Mouse (Mus musculus): ENCODE measurements around the gene Col17a1. TPM values are rescaled to one million over a fixed set of nuclear protein-coding genes. Genes with fewer than 3 reads are reported as not detected.
A peak's percentile ranks its signal among the peaks of the same experiment; 100 is the strongest.

Col17a1 gene
- total and polyA plus RNA-seq, 3 experiments: 0.05 TPM; not detected in 2

GRCm38 (mm10) chr19:47650366-47651159 is 41.3 kb downstream of the Col17a1 start:
- no peaks in the 10 kb centered on the region for H3K9me3 ChIP-seq (replicated peaks)
- ATAC-seq (ENCODE audit: extremely low read depth, insufficient number of reproducible peaks, low FRiP score, poor library complexity, severe bottlenecking): no peak
- TF ChIP-seq POLR2AphosphoS5 (IDR thresholded peaks at IDR 0.05; ENCODE audit: insufficient replicate concordance, low read depth, low read length) (no peak), GATA2 (IDR thresholded peaks at IDR 0.05; ENCODE audit: borderline replicate concordance, low read depth, low read length) (no peak), TAL1 (conservative IDR thresholded peaks at IDR 0.05; ENCODE audit: low read depth, low read length) (no peak), CTCF (IDR thresholded peaks at IDR 0.05; ENCODE audit: low read depth, low read length) (no peak), GATA1 (IDR thresholded peaks at IDR 0.05; ENCODE audit: borderline replicate concordance, low read length) (no peak)
- peaks cover 3% of the 10 kb centered on the region; the same call in 1 of the 2 replicates for H3K4me1 ChIP-seq (ENCODE audit: insufficient read depth, low read depth, low read length)
- H3K4me3 ChIP-seq (ENCODE audit: low read depth, low read length): no peak overlapping the region
- no peak for DNase-seq (ENCODE audit: low spot score)
- H3K27me3 ChIP-seq (ENCODE audit: insufficient read depth, low read length): peaks cover 16% of the 10 kb centered on the region; the same call in 1 of the 2 replicates
- peaks cover 41% of the 10 kb centered on the region for H3K36me3 ChIP-seq (replicated peaks)

GRCm38 (mm10) chr19:47649071-47649470 is 42.8 kb downstream of the Col17a1 start:
- Histone ChIP-seq H3K9me3 (replicated peaks) (no peaks in the 10 kb centered on the region), H3K36me3 (replicated peaks) (peaks cover 54% of the 10 kb centered on the region), H3K27me3 (ENCODE audit: insufficient read depth, low read length) (peaks cover 7% of the 10 kb centered on the region; the same call in 1 of the 2 replicates), H3K4me1 (ENCODE audit: insufficient read depth, low read depth, low read length) (no peaks in the 10 kb centered on the region), H3K4me3 (ENCODE audit: low read depth, low read length) (no peak overlapping the region)
- no peak for TF ChIP-seq CTCF (IDR thresholded peaks at IDR 0.05; ENCODE audit: low read depth, low read length)
- TF ChIP-seq GATA1 (IDR thresholded peaks at IDR 0.05; ENCODE audit: borderline replicate concordance, low read length): no peak
- no peak for TF ChIP-seq GATA2 (IDR thresholded peaks at IDR 0.05; ENCODE audit: borderline replicate concordance, low read depth, low read length)
- TF ChIP-seq POLR2AphosphoS5 (IDR thresholded peaks at IDR 0.05; ENCODE audit: insufficient replicate concordance, low read depth, low read length): no peak
- no peak for TF ChIP-seq TAL1 (conservative IDR thresholded peaks at IDR 0.05; ENCODE audit: low read depth, low read length)
- DNase-seq (ENCODE audit: low spot score) (no peak), ATAC-seq (ENCODE audit: extremely low read depth, insufficient number of reproducible peaks, low FRiP score, poor library complexity, severe bottlenecking) (no peak)

- H3K9me3 ChIP-seq (replicated peaks): no peaks in the 10 kb centered on the region
- H3K36me3 ChIP-seq (replicated peaks): peaks cover 71% of the 10 kb centered on the region
- no peaks in the 10 kb centered on the region for H3K4me1 ChIP-seq (ENCODE audit: insufficient read depth, low read depth, low read length)
- ATAC-seq (ENCODE audit: extremely low read depth, insufficient number of reproducible peaks, low FRiP score, poor library complexity, severe bottlenecking): no peak
- TF ChIP-seq GATA1 (IDR thresholded peaks at IDR 0.05; ENCODE audit: borderline replicate concordance, low read length) (no peak), TAL1 (conservative IDR thresholded peaks at IDR 0.05; ENCODE audit: low read depth, low read length) (no peak), POLR2AphosphoS5 (IDR thresholded peaks at IDR 0.05; ENCODE audit: insufficient replicate concordance, low read depth, low read length) (no peak), GATA2 (IDR thresholded peaks at IDR 0.05; ENCODE audit: borderline replicate concordance, low read depth, low read length) (no peak), CTCF (IDR thresholded peaks at IDR 0.05; ENCODE audit: low read depth, low read length) (no peak)
- no peak overlapping the region for H3K4me3 ChIP-seq (ENCODE audit: low read depth, low read length)
- no peak for DNase-seq (ENCODE audit: low spot score)
- no peaks in the 10 kb centered on the region; the same call in 1 of the 2 replicates for H3K27me3 ChIP-seq (ENCODE audit: insufficient read depth, low read length)
Measured at GRCm38 (mm10) chr19:47646508-47647120, 45.3 kb downstream of the Col17a1 start.

- Histone ChIP-seq H3K36me3 (replicated peaks) (peaks cover 76% of the 10 kb centered on the region), H3K4me1 (ENCODE audit: insufficient read depth, low read depth, low read length) (no peaks in the 10 kb centered on the region), H3K27me3 (ENCODE audit: insufficient read depth, low read length) (no peaks in the 10 kb centered on the region; the same call in 1 of the 2 replicates), H3K4me3 (ENCODE audit: low read depth, low read length) (no peak overlapping the region), H3K9me3 (replicated peaks) (no peaks in the 10 kb centered on the region)
- TF ChIP-seq CTCF (IDR thresholded peaks at IDR 0.05; ENCODE audit: low read depth, low read length) (no peak), POLR2AphosphoS5 (IDR thresholded peaks at IDR 0.05; ENCODE audit: insufficient replicate concordance, low read depth, low read length) (no peak), GATA1 (IDR thresholded peaks at IDR 0.05; ENCODE audit: borderline replicate concordance, low read length) (no peak), TAL1 (conservative IDR thresholded peaks at IDR 0.05; ENCODE audit: low read depth, low read length) (no peak), GATA2 (IDR thresholded peaks at IDR 0.05; ENCODE audit: borderline replicate concordance, low read depth, low read length) (no peak)
- DNase-seq (ENCODE audit: low spot score) (no peak), ATAC-seq (ENCODE audit: extremely low read depth, insufficient number of reproducible peaks, low FRiP score, poor library complexity, severe bottlenecking) (no peak)
Measured at GRCm38 (mm10) chr19:47645583-47645982, 46.3 kb downstream of the Col17a1 start.

GRCm38 (mm10) chr19:47643910-47644309 is 48.0 kb downstream of the Col17a1 start:
- H3K36me3 ChIP-seq (replicated peaks): peaks cover 87% of the 10 kb centered on the region
- no peak for TF ChIP-seq TAL1 (conservative IDR thresholded peaks at IDR 0.05; ENCODE audit: low read depth, low read length)
- TF ChIP-seq GATA1 (IDR thresholded peaks at IDR 0.05; ENCODE audit: borderline replicate concordance, low read length): no peak
- no peak for TF ChIP-seq POLR2AphosphoS5 (IDR thresholded peaks at IDR 0.05; ENCODE audit: insufficient replicate concordance, low read depth, low read length)
- TF ChIP-seq GATA2 (IDR thresholded peaks at IDR 0.05; ENCODE audit: borderline replicate concordance, low read depth, low read length): no peak
- no peak for TF ChIP-seq CTCF (IDR thresholded peaks at IDR 0.05; ENCODE audit: low read depth, low read length)
- no peaks in the 10 kb centered on the region for H3K27me3 ChIP-seq (ENCODE audit: insufficient read depth, low read length)
- no peaks in the 10 kb centered on the region for H3K9me3 ChIP-seq (replicated peaks)
- H3K4me3 ChIP-seq (ENCODE audit: low read depth, low read length): peak overlapping the region; percentile 20; the same call in 1 of the 2 replicates
- DNase-seq (ENCODE audit: low spot score) (no peak), ATAC-seq (ENCODE audit: extremely low read depth, insufficient number of reproducible peaks, low FRiP score, poor library complexity, severe bottlenecking) (no peak)
- H3K4me1 ChIP-seq (ENCODE audit: insufficient read depth, low read depth, low read length): no peaks in the 10 kb centered on the region

GRCm38 (mm10) chr19:47635380-47635779 is 56.5 kb downstream of the Col17a1 start:
- Histone ChIP-seq H3K4me1 (ENCODE audit: insufficient read depth, low read depth, low read length) (no peaks in the 10 kb centered on the region), H3K9me3 (replicated peaks) (no peaks in the 10 kb centered on the region), H3K36me3 (replicated peaks) (peaks cover 71% of the 10 kb centered on the region), H3K27me3 (ENCODE audit: insufficient read depth, low read length) (no peaks in the 10 kb centered on the region), H3K4me3 (ENCODE audit: low read depth, low read length) (no peak overlapping the region)
- TF ChIP-seq GATA1 (IDR thresholded peaks at IDR 0.05; ENCODE audit: borderline replicate concordance, low read length): no peak
- TF ChIP-seq CTCF (IDR thresholded peaks at IDR 0.05; ENCODE audit: low read depth, low read length): no peak
- TF ChIP-seq GATA2 (IDR thresholded peaks at IDR 0.05; ENCODE audit: borderline replicate concordance, low read depth, low read length): no peak
- TF ChIP-seq POLR2AphosphoS5 (IDR thresholded peaks at IDR 0.05; ENCODE audit: insufficient replicate concordance, low read depth, low read length): no peak
- no peak for TF ChIP-seq TAL1 (conservative IDR thresholded peaks at IDR 0.05; ENCODE audit: low read depth, low read length)
- ATAC-seq (ENCODE audit: extremely low read depth, insufficient number of reproducible peaks, low FRiP score, poor library complexity, severe bottlenecking) (no peak), DNase-seq (ENCODE audit: low spot score) (no peak)
